ENCODE assay signal across 9 mouse cellular contexts in genomic region chr19:29024391-29024947, GRCm38 (mm10). TPM values are rescaled to one million over a fixed set of nuclear protein-coding genes. Genes with fewer than 3 reads are reported as not detected.
DNase-seq lines count a peak whose midpoint lies in the region; ATAC-seq and TF ChIP-seq lines count a peak whose summit lies in the region.
"Had no signal": no experiment of that assay in that cellular context is flagged by ENCODE, and none has a peak within 500 bp of the region (broad histone marks: within the 10 kb centered on the region; RNA-seq: fewer than 3 reads in every experiment).

No protein-coding gene starts in this region.

- H3K27me3 ChIP-seq in kidney, adult 2 months (replicated peaks; ENCODE audit: control insufficient read depth, insufficient read depth, low read length), result no peaks in the 10 kb centered on the region
- no peaks in the 10 kb centered on the region for H3K27me3 ChIP-seq in kidney, embryonic 14.5 days (ENCODE audit: control insufficient read depth, insufficient read depth, low read length)
- H3K27me3 ChIP-seq in embryonic facial prominence, embryonic 12.5 days, result no peaks in the 10 kb centered on the region
- H3K27me3 ChIP-seq in hindbrain, embryonic 15.5 days, result no peaks in the 10 kb centered on the region
- H3K27me3 ChIP-seq: limb, embryonic 13.5 days had no signal

- H3K4me1 ChIP-seq in kidney, adult 2 months (ENCODE audit: control insufficient read depth, insufficient read depth, low read length), result peaks cover 6% of the 10 kb centered on the region
- H3K4me1 ChIP-seq in kidney, embryonic 14.5 days (ENCODE audit: control insufficient read depth, insufficient read depth, low read length), result no peaks in the 10 kb centered on the region
- H3K4me1 ChIP-seq in embryonic facial prominence, embryonic 12.5 days, result no peaks in the 10 kb centered on the region
- H3K4me1 ChIP-seq in hindbrain, embryonic 15.5 days (replicated peaks), result no peaks in the 10 kb centered on the region
- H3K4me1 ChIP-seq: limb, embryonic 13.5 days had no signal

- no peak overlapping the region for H3K4me3 ChIP-seq in kidney, adult 2 months (ENCODE audit: insufficient read depth, low read depth, low read length)
- H3K4me3 ChIP-seq in kidney, embryonic 14.5 days (ENCODE audit: low read length), result no peak overlapping the region
- H3K4me3 ChIP-seq in embryonic facial prominence, embryonic 12.5 days, result no peak overlapping the region
- H3K4me3 ChIP-seq in hindbrain, embryonic 15.5 days, result no peak overlapping the region
- H3K4me3 ChIP-seq: limb, embryonic 13.5 days had no signal

- no peak overlapping the region for H3K27ac ChIP-seq in kidney, adult 2 months (ENCODE audit: insufficient read depth, low read depth, low read length)
- no peak overlapping the region for H3K27ac ChIP-seq in kidney, embryonic 14.5 days (ENCODE audit: low read depth, low read length)
- H3K27ac ChIP-seq in embryonic facial prominence, embryonic 12.5 days, result 0 out of 2 replicates have a peak overlapping the region, but pooled peaks have one; percentile 9
- H3K27ac ChIP-seq in hindbrain, embryonic 15.5 days (replicated peaks), result peak overlapping the region; percentile 45; the same call in 1 of the 2 replicates
- H3K27ac ChIP-seq: limb, embryonic 13.5 days had no signal

- H3K4me2 ChIP-seq in kidney, embryonic 14.5 days (replicated peaks; ENCODE audit: low read depth, low read length), result no peak overlapping the region
- no peak overlapping the region for H3K4me2 ChIP-seq in embryonic facial prominence, embryonic 12.5 days (replicated peaks)
- H3K4me2 ChIP-seq in hindbrain, embryonic 15.5 days, result no peak overlapping the region
- H3K4me2 ChIP-seq: limb, embryonic 13.5 days had no signal

- no peak for ATAC-seq in kidney, embryonic 14.5 days (ENCODE audit: low FRiP score, low TSS enrichment)
- ATAC-seq in embryonic facial prominence, embryonic 12.5 days (ENCODE audit: insufficient number of reproducible peaks, insufficient read depth, low FRiP score, low TSS enrichment), result no peak
- peak; percentile 83 for ATAC-seq in hindbrain, embryonic 15.5 days (ENCODE audit: low FRiP score, low read depth)
- ATAC-seq in megakaryocyte progenitor cell, adult 5-6 weeks (replicated peaks; ENCODE audit: poor library complexity), result peak; percentile 23; the same call in 1 of the 2 replicates

- TF ChIP-seq CTCF in kidney, adult 2 months (conservative IDR thresholded peaks at IDR 0.05; ENCODE audit: insufficient read depth, insufficient read length, low read depth, low read length), result no peak

- H3K36me3 ChIP-seq in kidney, adult 2 months (ENCODE audit: control insufficient read depth, insufficient read depth, low read length), result peaks cover 4% of the 10 kb centered on the region
- H3K36me3 ChIP-seq in kidney, embryonic 14.5 days (ENCODE audit: control insufficient read depth, insufficient read depth, low read length), result peaks cover 67% of the 10 kb centered on the region
- peaks cover 57% of the 10 kb centered on the region for H3K36me3 ChIP-seq in embryonic facial prominence, embryonic 12.5 days
- H3K36me3 ChIP-seq in hindbrain, embryonic 15.5 days, result peaks cover 41% of the 10 kb centered on the region

- H3K9ac ChIP-seq in kidney, embryonic 14.5 days (ENCODE audit: low read depth, low read length), result no peak overlapping the region
- no peak overlapping the region for H3K9ac ChIP-seq in embryonic facial prominence, embryonic 12.5 days
- no peak overlapping the region for H3K9ac ChIP-seq in hindbrain, embryonic 15.5 days
- H3K9ac ChIP-seq: limb, embryonic 13.5 days had no signal

- TF ChIP-seq POLR2A in kidney, adult 2 months (IDR thresholded peaks at IDR 0.05; ENCODE audit: low read depth, low read length), result no peak

- no peaks in the 10 kb centered on the region for H3K9me3 ChIP-seq in kidney, embryonic 14.5 days (ENCODE audit: control insufficient read depth, low read length)
- H3K9me3 ChIP-seq in embryonic facial prominence, embryonic 12.5 days, result no peaks in the 10 kb centered on the region
- no peaks in the 10 kb centered on the region for H3K9me3 ChIP-seq in hindbrain, embryonic 15.5 days
- H3K9me3 ChIP-seq: limb, embryonic 13.5 days had no signal

- 81% methylated on average over 11 of the region's 11 CpGs for WGBS in kidney, adult 2 months
- WGBS in kidney, embryonic 14.5 days, result 84% methylated on average over 11 of the region's 11 CpGs
- 67% methylated on average over 11 of the region's 11 CpGs for WGBS in embryonic facial prominence, embryonic 12.5 days
- WGBS in hindbrain, embryonic 15.5 days, result 58% methylated on average over 11 of the region's 11 CpGs

- DNase-seq in kidney, adult 2 months, result peak; percentile 26
- DNase-seq in urinary bladder, postnatal 10 days (ENCODE audit: low spot score), result no peak
- no peak for DNase-seq in c-Kit-positive CD71-positive TER-119-positive erythroid progenitor cells, embryonic 14.5 days (ENCODE audit: low spot score)
- no peak for DNase-seq in embryo, embryonic 10 days (ENCODE audit: low spot score)

RNA-seq across cellular contexts. Expression of gene Ak3, which starts 23.3 kb away (rescaled TPM):
- 155 and 160 TPM in 2 replicates for polyA plus RNA-seq in kidney, adult 2 months (2012; rRNA removed)
- 51.1 and 97.7 TPM in 2 replicates for polyA plus RNA-seq in kidney, embryonic 14.5 days (2014; fragmentation: Nextera tagmentation; extraction: Ambion mirVana)
- polyA plus RNA-seq in embryonic facial prominence, embryonic 12.5 days (2016; fragmentation: Nextera tagmentation; extraction: Ambion mirVana), result 73.4 and 74.8 TPM in 2 replicates
- polyA plus RNA-seq in hindbrain, embryonic 15.5 days (2015; fragmentation: Nextera tagmentation; extraction: Ambion mirVana), result 68.5 and 75.3 TPM in 2 replicates
- 41.5 and 50.1 TPM in 2 replicates for total RNA-seq in megakaryocyte progenitor cell, adult 5-6 weeks (2015)
- 22.3 and 29.4 TPM in 2 replicates for total RNA-seq in megakaryocyte progenitor cell, adult 5-6 weeks (2017)

RNA-seq across cellular contexts. Expression of gene Cdc37l1, which starts 34.3 kb away (rescaled TPM):
- 13.5 and 15.6 TPM in 2 replicates for polyA plus RNA-seq in kidney, adult 2 months (2012; rRNA removed)
- 30.0 and 47.2 TPM in 2 replicates for polyA plus RNA-seq in kidney, embryonic 14.5 days (2014; fragmentation: Nextera tagmentation; extraction: Ambion mirVana)
- 48.3 and 50.7 TPM in 2 replicates for polyA plus RNA-seq in embryonic facial prominence, embryonic 12.5 days (2016; fragmentation: Nextera tagmentation; extraction: Ambion mirVana)
- polyA plus RNA-seq in hindbrain, embryonic 15.5 days (2015; fragmentation: Nextera tagmentation; extraction: Ambion mirVana), result 42.1 and 47.1 TPM in 2 replicates
- total RNA-seq in megakaryocyte progenitor cell, adult 5-6 weeks (2015), result 28.5 and 45.0 TPM in 2 replicates
- 31.0 and 48.1 TPM in 2 replicates for total RNA-seq in megakaryocyte progenitor cell, adult 5-6 weeks (2017)

RNA-seq across cellular contexts. Expression of gene 4430402I18Rik, which starts 56.9 kb away (rescaled TPM):
- polyA plus RNA-seq in kidney, adult 2 months (2012; rRNA removed), result 8.1 and 9.0 TPM in 2 replicates
- polyA plus RNA-seq in kidney, embryonic 14.5 days (2014; fragmentation: Nextera tagmentation; extraction: Ambion mirVana), result 2.8 and 3.0 TPM in 2 replicates
- 0.26 and 0.76 TPM in 2 replicates for polyA plus RNA-seq in embryonic facial prominence, embryonic 12.5 days (2016; fragmentation: Nextera tagmentation; extraction: Ambion mirVana)
- 0.72 and 1.7 TPM in 2 replicates for polyA plus RNA-seq in hindbrain, embryonic 15.5 days (2015; fragmentation: Nextera tagmentation; extraction: Ambion mirVana)
- 0.12 TPM in 1 of 2 replicates, not detected in the other for total RNA-seq in megakaryocyte progenitor cell, adult 5-6 weeks (2015)
- 0.21 TPM in 1 of 2 replicates, not detected in the other for total RNA-seq in megakaryocyte progenitor cell, adult 5-6 weeks (2017)

Comparison
In these comparisons a context has a peak if more than half of its experiments do, and no peak if none do; other contexts are left out.
1. H3K27ac ChIP-seq: peak in embryonic facial prominence, embryonic 12.5 days (single experiment) and hindbrain, embryonic 15.5 days (single experiment); none in kidney, adult 2 months (single experiment) and kidney, embryonic 14.5 days (single experiment).
2. ATAC-seq: peak in hindbrain, embryonic 15.5 days (single experiment) and megakaryocyte progenitor cell, adult 5-6 weeks (single experiment); none in kidney, embryonic 14.5 days (single experiment) and embryonic facial prominence, embryonic 12.5 days (single experiment).